Mouse (Mus musculus) right cerebral cortex, postnatal 25 days (tissue): ENCODE results near the gene Parva.

Experiments
- DNase-seq: peaks from one replicate; pipeline ENCODE4 v3.0.0; 2022

Gene Parva

DNA sequence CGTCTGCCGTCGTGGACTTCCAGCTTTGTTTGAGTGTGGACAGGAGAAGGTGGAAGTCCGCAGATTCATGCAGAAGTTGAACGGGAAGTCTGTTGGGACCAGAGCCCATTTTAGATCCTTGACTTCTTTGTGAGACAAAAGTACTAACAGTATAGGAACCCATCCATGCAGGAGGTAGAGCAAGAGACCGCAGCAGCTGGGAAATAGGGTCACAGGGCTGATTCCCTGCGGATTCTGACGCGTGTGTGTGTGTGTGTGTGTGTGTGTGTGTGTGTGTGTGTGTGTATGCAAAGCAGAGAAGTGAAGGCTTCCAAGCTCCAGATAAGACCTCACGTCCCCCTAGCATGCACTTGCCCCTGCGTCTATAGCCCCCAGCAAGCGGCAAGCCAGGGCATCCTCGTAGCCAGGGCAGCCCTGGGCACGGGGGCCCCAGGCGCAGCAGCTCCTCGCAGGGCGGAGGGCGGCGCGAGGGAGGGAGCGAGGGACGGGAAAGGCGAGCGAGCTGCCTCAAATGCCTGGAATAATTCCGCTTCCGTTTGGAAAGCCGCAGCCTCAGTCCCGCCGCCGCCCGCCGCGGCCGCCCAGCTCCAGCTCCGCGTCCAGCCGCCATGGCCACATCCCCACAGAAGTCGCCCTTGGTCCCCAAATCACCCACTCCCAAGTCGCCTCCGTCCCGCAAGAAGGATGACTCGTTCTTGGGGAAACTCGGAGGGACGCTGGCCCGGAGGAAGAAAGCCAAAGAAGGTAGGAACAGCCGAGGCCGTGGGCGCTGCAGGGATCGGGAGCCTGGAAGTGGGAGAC, at the start of gene Parva:
Parva (plus strand) TSS at position 149 of the 801 bp plus-strand sequence.
- peak; percentile 65 for DNase-seq

DNA sequence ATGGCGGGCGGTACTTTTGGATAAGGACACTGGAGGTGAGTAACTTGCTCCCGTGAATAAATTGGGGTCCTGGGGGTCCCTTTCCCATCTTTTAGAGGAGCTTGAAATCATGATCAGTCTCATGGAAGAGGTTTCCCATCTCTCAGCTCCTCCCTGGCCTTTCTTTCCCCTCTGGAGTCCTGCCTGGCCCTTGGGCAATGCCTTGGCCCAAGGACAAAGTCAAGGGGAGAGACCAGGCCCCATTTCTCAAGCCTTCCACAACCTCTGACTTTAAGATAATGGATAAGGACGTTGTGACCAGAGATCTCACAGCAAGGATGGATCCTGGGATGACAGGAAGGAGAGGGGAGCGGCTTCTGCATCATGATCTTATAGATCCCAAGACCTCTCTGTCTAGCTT, 49.2 kb upstream of the Parva start:
- DNase-seq, result no peak

DNA sequence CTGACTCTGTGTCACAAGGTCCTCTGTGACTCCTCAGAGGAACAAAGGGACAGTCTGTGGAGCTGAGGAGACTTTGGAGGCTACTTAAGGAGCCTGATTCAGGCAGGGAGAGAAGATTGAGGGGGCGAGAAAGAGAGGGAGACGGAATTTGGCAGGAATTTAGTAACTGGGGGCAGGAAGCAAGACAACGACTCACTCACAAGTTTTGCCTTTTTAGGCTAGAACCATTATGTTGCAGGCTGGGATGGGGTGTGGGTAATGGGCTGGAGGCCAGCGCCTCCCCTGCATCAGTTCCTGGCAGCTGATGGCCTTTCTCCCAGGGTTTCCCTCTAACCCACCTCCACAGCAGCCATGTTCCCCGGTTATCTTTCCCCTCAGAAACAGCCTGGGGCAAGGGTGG, 48.8 kb upstream of the Parva start:
- DNase-seq, result peak; percentile 79

DNA sequence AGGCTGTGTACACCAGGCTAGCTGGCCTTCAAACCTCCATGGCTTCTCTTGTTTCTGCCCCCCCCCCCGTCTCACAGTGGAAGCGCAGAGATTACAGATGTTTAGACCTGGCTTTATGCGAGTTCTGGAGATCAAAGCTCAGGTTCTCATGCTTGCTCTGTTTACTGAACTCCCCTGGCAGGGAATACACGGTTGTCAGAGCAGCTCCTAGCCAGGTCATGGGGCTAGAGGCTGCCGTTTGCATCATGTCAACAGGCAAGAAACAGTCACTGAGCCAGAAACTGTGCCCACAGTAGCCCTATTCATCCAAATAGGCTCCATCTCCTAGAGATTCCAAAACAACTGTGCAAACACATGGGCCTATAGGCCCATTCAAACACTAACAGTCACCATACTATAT, 40.8 kb upstream of the Parva start:
- DNase-seq, result no peak

DNA sequence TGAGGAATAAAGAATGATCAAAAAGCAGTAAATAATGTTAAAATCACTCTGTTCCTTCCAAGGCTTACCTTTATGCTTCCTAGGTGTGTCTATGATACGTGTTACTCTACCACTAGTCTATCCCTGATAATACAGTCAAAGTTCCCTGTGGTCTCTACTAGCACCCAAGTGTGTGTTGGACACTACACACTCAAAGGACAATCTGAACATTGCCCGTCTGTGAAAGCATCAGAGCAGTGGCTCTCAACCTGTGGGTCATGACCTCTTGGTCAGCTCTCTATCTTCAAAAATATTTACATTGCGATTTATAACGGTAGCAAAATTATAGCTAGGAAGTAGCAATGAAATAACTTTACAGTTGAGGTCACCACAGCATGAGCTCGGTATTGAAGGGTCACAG, 39.4 kb upstream of the Parva start:
- no peak for DNase-seq

DNA sequence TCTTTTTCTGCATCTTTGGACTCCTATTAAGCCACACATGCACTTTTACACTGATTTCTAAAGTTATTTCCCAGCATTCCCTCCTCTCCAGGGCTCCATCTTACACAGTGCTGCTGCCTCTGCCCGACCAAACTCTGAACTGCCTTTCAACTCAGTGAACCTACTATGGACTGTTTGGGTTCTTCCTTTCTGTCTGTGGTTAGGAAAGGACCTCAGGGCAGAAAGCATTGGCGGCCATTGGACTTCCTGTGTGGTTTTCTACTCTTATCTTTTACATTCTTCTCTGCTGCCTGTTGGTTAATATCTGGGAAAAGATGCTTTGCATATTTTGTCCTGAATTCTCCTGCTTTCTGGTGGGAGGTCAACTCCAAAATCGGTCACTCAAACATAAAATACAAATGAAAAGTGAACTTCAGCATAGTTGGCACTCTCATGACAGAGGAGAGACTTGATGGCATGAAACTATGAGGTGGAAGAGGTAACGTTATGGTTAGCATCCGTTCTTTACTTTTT, 38.9 kb upstream of the Parva start:
- no peak for DNase-seq

DNA sequence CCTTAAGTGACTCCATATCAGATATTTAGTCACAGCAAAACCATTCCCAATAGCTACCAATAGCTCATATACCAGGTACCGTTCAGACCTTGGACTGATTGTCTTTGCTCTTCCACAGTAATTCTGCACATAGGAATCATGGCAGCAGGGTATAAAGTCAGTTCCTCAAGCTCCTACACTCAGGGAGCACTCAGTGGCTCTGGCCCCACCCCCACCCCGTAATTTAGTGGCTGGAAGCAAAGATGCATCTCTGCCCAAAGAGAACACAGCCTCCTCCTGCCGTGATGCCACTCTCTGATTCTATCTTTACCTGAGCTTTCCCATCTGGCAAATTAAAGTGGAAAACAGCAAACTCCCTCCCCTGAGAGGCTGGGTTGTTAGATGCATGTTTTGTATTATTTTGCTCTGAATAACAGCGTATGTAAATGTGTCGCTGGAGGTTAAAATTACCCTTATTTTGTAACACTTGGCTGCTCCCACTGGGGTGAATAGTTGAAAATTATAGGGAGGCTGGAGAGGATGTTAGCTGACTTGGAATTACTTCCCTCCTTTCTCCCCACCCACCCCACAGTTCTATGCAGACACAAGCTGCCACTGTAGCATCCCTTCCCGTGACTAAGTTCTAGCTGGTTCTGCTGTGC, 37.6 kb upstream of the Parva start:
- DNase-seq, result no peak

DNA sequence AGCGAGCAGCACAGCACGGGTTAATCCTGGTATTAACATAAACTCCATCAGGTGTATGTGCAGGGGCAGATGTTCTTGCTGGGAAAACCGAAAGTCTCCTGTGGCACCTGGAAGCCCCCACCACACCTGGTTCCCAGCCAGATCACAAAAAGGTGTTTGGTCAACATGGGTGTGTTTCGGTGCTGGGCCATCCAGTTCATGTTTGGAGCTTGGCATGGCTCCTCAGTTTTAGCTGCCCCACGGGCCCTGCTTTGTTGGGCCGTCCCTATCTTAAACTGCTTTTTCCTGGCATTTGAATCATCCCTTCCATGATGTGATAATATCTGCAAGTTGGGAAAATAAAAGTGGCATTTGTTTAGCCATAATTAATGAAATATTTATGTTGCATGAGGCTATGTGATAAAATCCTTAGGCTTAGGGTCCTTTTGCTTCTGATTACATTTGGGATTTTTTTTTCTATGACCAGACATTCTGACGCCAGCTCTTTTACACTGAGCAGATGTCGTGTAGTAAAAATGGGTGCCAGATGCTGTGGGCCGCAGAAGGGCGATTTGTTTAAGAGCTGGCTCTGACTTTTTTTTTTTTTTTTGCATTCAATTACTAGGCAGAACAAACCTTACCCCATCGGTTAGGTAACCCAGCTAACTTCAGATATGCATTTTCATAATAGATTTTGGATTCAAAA, 36.9 kb upstream of the Parva start:
- DNase-seq, result no peak

DNA sequence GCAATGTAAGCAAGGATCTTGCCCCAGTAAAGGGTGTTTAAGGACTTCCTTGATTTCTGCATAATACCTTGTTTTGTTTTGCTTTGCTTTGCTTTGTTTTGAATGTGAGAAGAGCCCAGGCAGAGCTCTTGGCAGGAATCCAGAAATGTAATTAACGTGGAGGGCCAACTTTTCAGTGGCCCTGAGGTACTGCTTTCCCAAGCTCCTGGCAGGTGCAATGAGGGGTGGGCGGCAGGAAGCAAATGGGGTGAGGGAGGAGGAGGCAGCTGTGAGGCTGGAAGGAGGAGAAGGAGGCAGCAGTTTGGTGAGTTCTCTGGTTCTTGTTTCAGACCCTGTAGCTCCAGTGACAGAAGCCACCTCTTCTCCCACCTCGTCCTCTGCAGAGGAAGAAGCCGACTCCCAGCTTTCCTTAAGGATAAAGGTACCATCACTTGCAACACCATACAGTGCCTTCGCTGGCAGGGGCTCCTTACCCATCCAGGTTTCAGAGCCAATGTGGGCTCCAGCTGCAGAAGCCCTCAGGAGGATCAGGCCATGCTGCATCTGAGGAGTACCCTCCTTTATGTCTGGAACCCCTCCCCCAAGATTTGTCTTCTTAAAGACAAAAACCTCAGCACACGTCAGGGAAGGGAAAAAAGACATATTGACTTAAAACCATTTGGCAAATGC, 36.2 kb upstream of the Parva start:
- DNase-seq, result no peak

DNA sequence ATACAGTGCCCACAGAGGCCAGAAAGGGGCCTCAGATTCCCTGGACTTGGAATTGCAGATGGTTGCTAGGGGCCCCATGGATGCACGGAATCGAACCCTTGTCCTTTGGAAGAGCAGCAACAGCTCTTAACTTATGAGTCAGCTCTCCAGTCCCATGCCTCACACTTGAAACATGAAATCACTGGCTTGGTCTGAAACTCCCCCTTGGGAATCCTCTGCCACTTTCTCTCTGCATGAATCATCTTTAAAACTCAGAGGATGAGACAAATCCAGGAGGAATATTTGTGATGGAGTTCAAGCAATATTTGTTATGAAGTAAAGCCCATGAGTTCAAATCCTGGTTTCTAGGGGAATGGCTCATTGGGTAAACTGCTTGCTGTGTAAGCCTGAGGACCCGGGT, 29.5 kb upstream of the Parva start:
- DNase-seq, result no peak

DNA sequence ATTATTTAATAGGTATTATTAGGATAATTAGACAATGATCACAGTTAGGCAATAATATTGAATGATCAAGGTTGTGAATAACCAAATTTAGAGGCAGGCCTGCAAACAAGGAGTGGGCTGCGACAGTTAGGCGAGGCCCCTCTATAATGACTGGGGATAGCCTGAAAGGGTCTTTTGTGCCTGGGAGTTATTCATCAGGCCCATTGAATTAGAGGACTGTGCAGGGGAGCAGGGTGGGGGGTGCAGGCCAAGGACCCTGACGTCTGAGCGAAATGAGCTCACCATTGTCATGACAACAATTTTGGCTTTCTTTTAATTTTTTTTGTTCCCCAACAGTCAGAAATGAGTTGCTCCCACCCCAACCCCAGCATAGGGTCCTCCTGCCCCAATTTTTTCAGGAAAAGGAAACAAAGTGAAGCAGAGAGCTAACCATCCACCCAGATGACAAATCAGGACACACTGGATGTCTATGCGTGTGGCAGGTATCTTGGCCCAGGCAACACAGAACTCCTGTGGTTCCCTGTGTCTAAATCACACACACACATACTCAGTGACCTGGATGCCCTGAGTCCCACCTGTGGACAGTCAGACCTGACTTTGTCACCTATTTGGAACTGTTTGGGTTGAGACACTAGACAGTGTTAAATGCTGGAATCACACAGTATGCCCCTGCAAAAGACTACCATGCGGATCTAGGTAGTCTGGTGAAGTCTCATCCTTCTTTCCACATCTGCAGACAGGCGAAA, 27.7 kb upstream of the Parva start:
- DNase-seq, result no peak

DNA sequence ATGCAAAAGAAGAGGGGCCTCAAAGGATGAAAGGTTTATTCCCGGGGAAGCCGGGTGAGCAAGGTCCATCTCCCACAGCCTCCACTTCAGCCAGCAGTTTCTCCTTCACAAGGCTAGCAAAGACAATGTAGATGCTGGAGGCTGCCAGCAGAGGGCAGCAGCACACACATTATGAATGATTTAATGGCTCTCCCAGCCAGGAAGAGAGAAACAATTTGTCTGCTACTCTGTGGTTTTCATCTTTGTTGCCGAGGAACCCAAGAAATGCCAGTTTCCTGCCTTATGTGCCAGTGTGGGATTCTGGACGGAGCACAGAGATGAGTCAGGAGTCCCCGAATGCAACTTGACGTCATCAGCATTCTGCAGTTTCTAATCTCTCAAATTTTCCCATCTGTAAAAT, 27.1 kb upstream of the Parva start:
- DNase-seq, result peak; percentile 44

DNA sequence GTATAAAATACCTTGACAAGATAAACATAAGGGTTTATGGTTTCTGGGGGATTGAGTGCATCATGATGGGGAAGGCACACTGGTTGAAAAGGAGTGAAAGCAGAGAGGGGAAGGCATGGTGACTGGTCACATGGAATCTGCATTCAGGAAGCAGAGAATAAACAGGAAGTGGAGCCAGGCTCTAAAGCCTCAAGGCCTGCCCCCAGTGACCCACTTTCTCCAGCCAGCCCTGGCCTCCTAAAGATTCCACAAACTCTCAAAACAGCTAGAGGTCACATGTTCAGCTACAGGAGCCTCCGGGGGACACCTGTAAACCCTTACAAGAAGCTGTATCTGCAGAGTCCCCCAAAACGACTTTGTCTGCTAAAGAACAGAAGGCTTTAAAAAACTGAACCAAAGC, 22.2 kb upstream of the Parva start:
- no peak for DNase-seq

DNA sequence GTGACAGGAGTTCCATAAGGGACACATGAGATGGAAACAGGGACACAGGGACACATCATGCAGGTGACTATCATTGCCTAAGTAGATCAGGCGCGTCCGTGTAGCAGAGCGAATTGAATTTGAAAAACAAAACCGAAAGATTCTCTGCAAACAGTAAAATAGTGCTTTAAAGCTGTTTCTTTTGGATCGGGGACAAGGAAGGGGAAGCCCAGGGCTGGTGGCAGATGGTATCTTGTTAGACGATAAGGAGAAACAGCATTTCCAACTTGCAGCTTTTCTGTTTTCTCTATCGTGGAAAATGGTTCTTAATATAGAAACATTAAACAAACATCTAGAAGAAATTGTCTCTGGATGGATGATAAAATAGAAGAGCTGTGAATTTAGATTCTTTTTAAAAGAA, 21.7 kb upstream of the Parva start:
- no peak for DNase-seq

DNA sequence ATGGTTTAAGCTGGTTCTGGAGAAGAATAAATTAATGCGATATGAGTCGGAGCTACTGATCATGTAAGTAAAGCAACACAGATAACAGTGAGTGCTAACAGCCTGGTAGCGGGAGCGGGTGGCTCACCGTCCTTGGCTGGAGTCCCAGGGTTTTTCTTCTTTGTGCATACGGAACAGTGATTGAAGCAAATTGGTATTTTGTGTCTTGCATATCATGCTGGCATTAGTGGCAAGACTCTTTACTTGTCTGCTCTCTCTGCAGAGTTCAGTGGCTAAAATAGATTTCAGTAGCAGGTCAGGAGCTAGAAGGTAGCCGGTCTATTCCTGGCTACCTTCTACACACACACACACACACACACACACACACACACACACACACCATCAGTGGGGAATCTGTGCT, 19.7 kb upstream of the Parva start:
- DNase-seq, result no peak

DNA sequence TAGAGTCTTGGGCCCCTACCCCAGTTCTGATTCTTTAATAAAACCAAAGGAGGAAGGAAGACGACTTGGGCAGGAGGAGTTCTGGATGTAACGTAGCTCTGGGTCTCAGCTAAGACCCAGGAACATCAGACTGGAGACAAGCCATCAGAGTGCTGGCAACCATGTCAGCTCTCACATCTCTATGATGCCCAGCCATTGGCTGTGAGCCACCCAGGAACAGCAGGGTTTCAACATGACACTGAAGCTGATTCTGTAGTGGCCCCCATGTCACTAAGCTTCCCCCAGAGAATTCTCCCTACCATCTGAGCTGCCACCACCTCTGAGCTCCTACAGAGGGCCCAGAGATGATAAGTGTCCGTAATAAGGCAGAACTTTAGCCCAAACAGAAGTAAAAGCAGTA, 17.3 kb upstream of the Parva start:
- no peak for DNase-seq

DNA sequence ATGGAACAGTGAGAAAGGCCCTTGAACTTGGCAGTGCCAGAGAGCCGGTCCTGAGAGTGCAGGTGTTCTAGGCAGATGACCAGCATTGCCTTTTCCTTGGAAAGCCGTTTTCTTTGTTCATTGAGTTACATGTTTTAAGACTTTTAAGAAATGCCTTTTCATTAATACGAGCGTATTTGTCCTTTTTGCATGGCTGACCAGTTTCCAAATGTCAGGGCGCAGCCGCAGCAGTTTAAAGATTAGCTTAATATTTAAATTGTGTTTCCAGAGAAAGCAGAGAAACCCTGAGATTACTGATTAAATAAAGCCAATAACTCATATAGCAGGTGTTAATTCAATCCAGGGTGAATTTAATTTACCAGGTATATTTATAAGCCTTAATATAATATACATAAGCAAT, 14.0 kb upstream of the Parva start:
- DNase-seq, result no peak

DNA sequence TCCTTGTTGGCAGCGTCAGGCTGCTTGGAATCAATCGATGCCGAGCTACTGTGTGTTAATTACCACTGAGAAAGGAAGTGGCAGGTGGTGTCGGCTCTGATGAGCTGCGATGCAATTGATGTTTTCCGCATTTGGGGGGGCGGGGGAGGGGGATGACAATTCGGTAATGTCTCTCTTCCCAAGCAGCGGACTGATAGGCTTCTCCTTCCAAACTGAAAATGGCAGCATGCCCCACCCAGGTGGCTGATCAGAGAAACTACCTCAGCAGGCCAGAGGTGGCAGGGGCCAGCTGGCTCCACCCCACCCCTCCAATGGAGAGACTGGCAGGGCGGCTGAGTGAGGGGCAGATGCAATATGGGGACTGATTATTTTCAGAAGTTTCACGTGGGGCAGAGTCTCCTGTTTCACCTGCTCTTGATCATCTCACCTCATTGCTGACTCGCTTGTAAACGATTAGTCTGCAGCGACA, 11.2 kb upstream of the Parva start:
- DNase-seq, result no peak

DNA sequence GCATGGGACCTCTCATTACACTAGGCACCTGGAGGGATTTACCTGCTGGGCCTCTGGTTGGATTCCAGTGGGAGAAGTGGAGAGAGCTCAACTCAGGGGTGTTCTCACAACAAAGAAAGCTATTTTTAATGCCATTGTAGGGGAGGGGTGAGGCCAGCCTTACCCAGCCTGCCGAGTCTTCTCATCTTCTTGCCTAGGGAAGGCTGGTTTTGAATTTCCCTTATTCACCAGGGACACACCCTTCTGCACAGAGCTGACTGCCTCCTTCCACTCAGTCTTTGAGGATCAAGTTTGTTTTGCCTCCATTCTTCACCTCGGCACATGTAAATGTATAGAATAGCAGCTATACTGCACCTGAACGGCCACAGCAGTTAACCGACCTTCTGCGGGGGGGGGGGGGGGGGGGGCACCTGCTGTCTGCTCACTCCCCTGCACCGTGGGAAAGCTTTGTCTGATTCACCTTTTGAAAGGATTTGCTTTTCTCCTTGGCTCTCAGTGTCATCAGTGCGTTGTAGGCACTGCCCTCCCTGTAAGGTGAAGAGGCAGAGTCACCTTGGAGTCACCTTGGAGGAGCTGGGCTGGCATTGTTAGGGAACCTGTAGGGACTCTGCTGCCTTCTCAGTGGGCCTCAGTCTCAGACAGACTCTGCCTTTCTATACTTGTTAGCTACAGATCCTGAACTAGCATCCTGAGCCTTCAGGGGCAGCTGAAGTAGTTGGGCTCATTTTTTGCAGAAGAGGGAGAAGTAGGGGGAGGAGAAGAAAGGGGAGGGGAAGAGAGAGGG, 10.4 kb upstream of the Parva start:
- DNase-seq, result no peak

DNA sequence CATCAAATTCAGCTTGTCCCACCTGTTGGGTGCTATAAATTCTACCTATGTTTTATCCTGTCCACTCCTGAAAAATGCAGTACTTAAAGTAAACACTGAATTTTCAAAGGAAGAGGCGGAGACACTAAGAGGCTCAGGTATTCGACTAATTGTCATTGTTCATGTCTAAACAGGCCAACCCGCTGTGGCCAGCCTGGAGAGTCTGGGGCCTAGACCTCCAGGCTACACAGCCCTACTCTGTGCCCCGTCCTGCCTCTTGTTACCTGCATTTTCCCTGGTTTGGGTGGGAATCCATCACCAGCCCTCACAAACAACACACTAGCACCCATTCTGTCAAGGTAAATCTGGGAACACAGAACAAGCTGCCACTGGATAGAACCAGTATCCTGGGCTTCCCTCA, 9.7 kb upstream of the Parva start:
- no peak for DNase-seq

DNA sequence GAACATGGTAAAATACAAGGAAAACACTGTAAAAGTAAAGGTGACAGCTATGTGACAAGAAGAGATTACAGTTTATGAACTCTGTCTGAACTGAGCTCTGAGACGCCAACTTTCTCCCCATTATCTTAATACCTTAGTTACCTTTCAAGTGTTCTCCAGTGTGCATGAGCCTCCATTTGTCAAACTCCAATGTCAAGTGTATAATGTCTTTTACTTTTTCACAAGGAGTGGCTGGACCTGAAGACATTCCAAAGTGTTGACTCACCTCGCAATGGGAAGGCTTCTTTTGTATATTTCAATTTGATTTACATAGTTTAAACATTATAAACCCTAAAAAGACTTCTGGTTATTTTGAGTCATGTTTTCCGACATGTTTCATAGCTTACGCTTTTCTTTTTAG, 3.9 kb upstream of the Parva start:
- no peak for DNase-seq

DNA sequence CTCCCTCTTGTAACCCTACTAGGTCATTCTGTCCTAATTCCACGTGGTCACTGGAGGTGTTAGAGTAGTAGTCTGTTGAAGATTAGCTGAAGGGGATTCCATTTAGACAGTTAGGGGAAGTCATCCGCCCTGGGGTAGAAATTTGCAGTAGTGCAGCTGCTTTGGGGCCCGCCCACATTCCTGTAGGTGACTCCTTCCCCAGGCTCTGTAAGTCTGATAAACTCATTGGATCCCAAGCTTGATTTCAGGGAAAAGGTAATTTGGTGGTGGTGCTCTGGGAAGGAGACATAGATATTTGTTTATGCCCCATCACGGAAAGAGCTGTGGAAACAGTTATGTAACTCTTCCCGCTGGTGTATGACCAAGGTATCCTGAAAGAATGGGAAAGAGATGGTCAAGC, 494 bp upstream of the Parva start:
- no peak for DNase-seq
